Mouse (Mus musculus) retina, postnatal 7 days (tissue): Measurements from ENCODE around the gene Nanog.
"Not testable (repeated sequence)": the region's sequence is repeated elsewhere in the genome, so short reads cannot be mapped to it uniquely, and the experiment has no call there.

Experiments
- DNase-seq: peaks from one replicate; pipeline ENCODE4 v3.0.0-alpha.2; 2012; ENCODE audit warnings: low read depth, low spot score

Gene Nanog

GRCm38 (mm10) chr6:122702480-122703124 lies 4.7 kb upstream of the Nanog start:
- no peak for DNase-seq

- DNase-seq = no peak
Observed at GRCm38 (mm10) chr6:122703251-122703650, 4.0 kb upstream of the Nanog start.

- no peak for DNase-seq
Observed at GRCm38 (mm10) chr6:122703706-122704105, 3.6 kb upstream of the Nanog start.

- DNase-seq = no peak
Observed at GRCm38 (mm10) chr6:122706337-122706840, 900 bp upstream of the Nanog start.

- no peak for DNase-seq
Observed at GRCm38 (mm10) chr6:122708826-122709225, 1.5 kb downstream of the Nanog start.

GRCm38 (mm10) chr6:122711455-122711854 lies 4.2 kb downstream of the Nanog start:
- no peak for DNase-seq

GRCm38 (mm10) chr6:122713116-122713515 lies 5.8 kb downstream of the Nanog start:
- not testable (repeated sequence) for DNase-seq

GRCm38 (mm10) chr6:122714707-122715365 lies 7.5 kb downstream of the Nanog start:
- DNase-seq = no peak

- DNase-seq = no peak
Observed at GRCm38 (mm10) chr6:122715886-122716285, 8.6 kb downstream of the Nanog start.

GRCm38 (mm10) chr6:122718224-122718623 lies 10.9 kb downstream of the Nanog start:
- not testable (repeated sequence) for DNase-seq

- no peak for DNase-seq
Observed at GRCm38 (mm10) chr6:122719942-122720341, 12.7 kb downstream of the Nanog start.

GRCm38 (mm10) chr6:122739952-122740351 lies 32.7 kb downstream of the Nanog start:
- peak; percentile 61 for DNase-seq

- no peak for DNase-seq
Observed at GRCm38 (mm10) chr6:122741460-122742227, 34.4 kb downstream of the Nanog start.

- no peak for DNase-seq
Observed at GRCm38 (mm10) chr6:122742228-122742899, 35.1 kb downstream of the Nanog start.

GRCm38 (mm10) chr6:122743353-122743752 lies 36.1 kb downstream of the Nanog start:
- no peak for DNase-seq

- DNase-seq = no peak
Observed at GRCm38 (mm10) chr6:122744505-122745249, 37.4 kb downstream of the Nanog start.

GRCm38 (mm10) chr6:122750579-122750978 lies 43.3 kb downstream of the Nanog start:
- DNase-seq = no peak

- no peak for DNase-seq
Observed at GRCm38 (mm10) chr6:122755913-122756312, 48.6 kb downstream of the Nanog start.

GRCm38 (mm10) chr6:122758732-122759131 lies 51.4 kb downstream of the Nanog start:
- no peak for DNase-seq

- DNase-seq = peak; percentile 46
Observed at GRCm38 (mm10) chr6:122761011-122761599, 53.8 kb downstream of the Nanog start.

- no peak for DNase-seq
Observed at GRCm38 (mm10) chr6:122761901-122762300, 54.6 kb downstream of the Nanog start.
